8 mouse cellular contexts compared by ENCODE assay signal in genomic region chr16:32867919-32868552, GRCm38 (mm10). TPM values are rescaled to one million over a fixed set of nuclear protein-coding genes. Genes with fewer than 3 reads are reported as not detected.
A peak's percentile ranks its signal among the peaks of the same experiment; 100 is the strongest.
DNase-seq lines count a peak whose midpoint lies in the region; ATAC-seq and TF ChIP-seq lines count a peak whose summit lies in the region.

No protein-coding gene starts in this region.

- 1% methylated on average over 35 of the region's 35 CpGs for WGBS in forebrain, embryonic 12.5 days
- WGBS in heart, postnatal 0 days, result under 1% methylated on average over 35 of the region's 35 CpGs
- WGBS in liver, embryonic 16.5 days (ENCODE audit: insufficient replicate concordance), result 0% methylated on average over 35 of the region's 35 CpGs
- WGBS in neural tube, embryonic 13.5 days, result under 1% methylated on average over 35 of the region's 35 CpGs

- H3K36me3 ChIP-seq in E14TG2a.4 (ENCODE audit: insufficient read depth, low read length), result peaks cover 8% of the 10 kb centered on the region; the same call in 1 of the 2 replicates
- H3K36me3 ChIP-seq in forebrain, embryonic 12.5 days (replicated peaks), result no peaks in the 10 kb centered on the region
- H3K36me3 ChIP-seq in heart, postnatal 0 days (replicated peaks; ENCODE audit: control insufficient read depth, insufficient read depth, low read length), result 0 out of 2 replicates have a peak, but pooled peaks cover 6% of the 10 kb centered on the region
- no peaks in the 10 kb centered on the region for H3K36me3 ChIP-seq in liver, embryonic 16.5 days (ENCODE audit: control insufficient read depth, insufficient read depth)
- no peaks in the 10 kb centered on the region for H3K36me3 ChIP-seq in neural tube, embryonic 13.5 days
- no peaks in the 10 kb centered on the region for H3K36me3 ChIP-seq in testis, adult 2 months (ENCODE audit: control insufficient read depth, insufficient read depth, low read length)

- peak; percentile 63 for TF ChIP-seq POLR2A in testis, adult 2 months (IDR thresholded peaks at IDR 0.05; ENCODE audit: control insufficient read depth, low read depth, low read length)

- H3K4me3 ChIP-seq in E14TG2a.4 (replicated peaks; ENCODE audit: low read length), result peak overlapping the region; percentile 93
- H3K4me3 ChIP-seq in forebrain, embryonic 12.5 days (replicated peaks), result peak overlapping the region; percentile 81
- peak overlapping the region; percentile 88 for H3K4me3 ChIP-seq in heart, postnatal 0 days (ENCODE audit: low read depth, low read length)
- peak overlapping the region; percentile 86 for H3K4me3 ChIP-seq in liver, embryonic 16.5 days (ENCODE audit: low read depth, low read length)
- H3K4me3 ChIP-seq in neural tube, embryonic 13.5 days, result peak overlapping the region; percentile 65
- H3K4me3 ChIP-seq in testis, adult 2 months (ENCODE audit: control insufficient read depth, low read depth, low read length), result peak overlapping the region; percentile 95

- peaks cover 3% of the 10 kb centered on the region; the same call in 1 of the 2 replicates for H3K27me3 ChIP-seq in E14TG2a.4 (ENCODE audit: insufficient read depth, low read length)
- no peaks in the 10 kb centered on the region for H3K27me3 ChIP-seq in forebrain, embryonic 12.5 days
- H3K27me3 ChIP-seq in heart, postnatal 0 days (ENCODE audit: control insufficient read depth, insufficient read depth, low read length), result no peaks in the 10 kb centered on the region
- no peaks in the 10 kb centered on the region for H3K27me3 ChIP-seq in liver, embryonic 16.5 days (ENCODE audit: control insufficient read depth, insufficient read depth, low read depth, low read length)
- no peaks in the 10 kb centered on the region for H3K27me3 ChIP-seq in neural tube, embryonic 13.5 days
- no peaks in the 10 kb centered on the region for H3K27me3 ChIP-seq in testis, adult 2 months (ENCODE audit: control insufficient read depth, insufficient read depth, low read length)

- H3K27ac ChIP-seq in forebrain, embryonic 12.5 days, result peak overlapping the region; percentile 82
- peak overlapping the region; percentile 88 for H3K27ac ChIP-seq in heart, postnatal 0 days (ENCODE audit: low read depth)
- peak overlapping the region; percentile 50; the same call in 1 of the 2 replicates for H3K27ac ChIP-seq in liver, embryonic 16.5 days (ENCODE audit: low read length)
- H3K27ac ChIP-seq in neural tube, embryonic 13.5 days (replicated peaks), result peak overlapping the region; percentile 90
- H3K27ac ChIP-seq in testis, adult 2 months (ENCODE audit: control insufficient read depth, insufficient read depth, low read depth, low read length), result peak overlapping the region; percentile 86

- peak; percentile 99 for ATAC-seq in forebrain, embryonic 12.5 days (ENCODE audit: low FRiP score)
- ATAC-seq in heart, postnatal 0 days (ENCODE audit: insufficient read depth, low read depth), result peak; percentile 98
- peak; percentile 98 for ATAC-seq in liver, embryonic 16.5 days (ENCODE audit: low read depth)
- ATAC-seq in neural tube, embryonic 13.5 days (ENCODE audit: low read depth), result peak; percentile 98

- H3K9ac ChIP-seq in forebrain, embryonic 12.5 days, result peak overlapping the region; percentile 82
- peak overlapping the region; percentile 78 for H3K9ac ChIP-seq in heart, postnatal 0 days (replicated peaks; ENCODE audit: low read depth, low read length)
- H3K9ac ChIP-seq in liver, embryonic 16.5 days (ENCODE audit: low read depth, low read length), result peak overlapping the region; percentile 81
- H3K9ac ChIP-seq in neural tube, embryonic 13.5 days, result peak overlapping the region; percentile 86

- TF ChIP-seq EP300 in heart, postnatal 0 days (IDR thresholded peaks at IDR 0.05; ENCODE audit: low read depth), result no peak; the same call in 1 of the 2 replicates

- peaks cover 28% of the 10 kb centered on the region for H3K4me1 ChIP-seq in E14TG2a.4 (replicated peaks; ENCODE audit: low read depth, low read length)
- H3K4me1 ChIP-seq in forebrain, embryonic 12.5 days, result peaks cover 24% of the 10 kb centered on the region
- peaks cover 9% of the 10 kb centered on the region for H3K4me1 ChIP-seq in heart, postnatal 0 days (ENCODE audit: control insufficient read depth, insufficient read depth)
- peaks cover 14% of the 10 kb centered on the region for H3K4me1 ChIP-seq in liver, embryonic 16.5 days (ENCODE audit: control insufficient read depth, low read depth, low read length)
- peaks cover 30% of the 10 kb centered on the region for H3K4me1 ChIP-seq in neural tube, embryonic 13.5 days (replicated peaks)
- H3K4me1 ChIP-seq in testis, adult 2 months (ENCODE audit: control insufficient read depth, insufficient read depth, low read length), result peaks cover 7% of the 10 kb centered on the region

- H3K9me3 ChIP-seq in E14TG2a.4 (ENCODE audit: low read length), result no peaks in the 10 kb centered on the region
- H3K9me3 ChIP-seq in forebrain, embryonic 12.5 days, result no peaks in the 10 kb centered on the region
- H3K9me3 ChIP-seq in heart, postnatal 0 days (replicated peaks; ENCODE audit: control insufficient read depth, low read length), result no peaks in the 10 kb centered on the region
- H3K9me3 ChIP-seq in liver, embryonic 16.5 days (replicated peaks; ENCODE audit: control insufficient read depth, low read length), result no peaks in the 10 kb centered on the region
- no peaks in the 10 kb centered on the region for H3K9me3 ChIP-seq in neural tube, embryonic 13.5 days

- DNase-seq in c-Kit-positive CD71-positive TER-119-positive erythroid progenitor cells, embryonic 14.5 days (ENCODE audit: low spot score), result peak; percentile 83
- peak; percentile 98 for DNase-seq in heart, postnatal 0 days (ENCODE audit: low spot score)
- DNase-seq in kidney, postnatal 4 days, result peak; percentile 87 to 92

- TF ChIP-seq CTCF in E14TG2a.4 (conservative IDR thresholded peaks at IDR 0.05; ENCODE audit: low read length), result no peak
- TF ChIP-seq CTCF in heart, postnatal 0 days (IDR thresholded peaks at IDR 0.05; ENCODE audit: low read depth), result no peak
- no peak for TF ChIP-seq CTCF in testis, adult 2 months (IDR thresholded peaks at IDR 0.05; ENCODE audit: control insufficient read depth, insufficient read depth, insufficient replicate concordance, low read depth, low read length)

- H3K4me2 ChIP-seq in forebrain, embryonic 12.5 days, result peak overlapping the region; percentile 85
- H3K4me2 ChIP-seq in heart, postnatal 0 days (ENCODE audit: low read depth, low read length), result peak overlapping the region; percentile 83
- peak overlapping the region; percentile 90 for H3K4me2 ChIP-seq in liver, embryonic 16.5 days (ENCODE audit: low read depth, low read length)
- H3K4me2 ChIP-seq in neural tube, embryonic 13.5 days, result peak overlapping the region; percentile 73

RNA-seq across cellular contexts. Expression of gene Fyttd1, which starts 9.3 kb away (rescaled TPM):
- polyA plus RNA-seq in forebrain, embryonic 12.5 days (2016; fragmentation: Nextera tagmentation; extraction: Ambion mirVana), result 122 and 125 TPM in 2 replicates
- total RNA-seq in heart, postnatal 0 days (2014; rRNA removed; ENCODE audit: low replicate concordance), result 60.7 and 75.8 TPM in 2 replicates
- polyA plus RNA-seq in heart, postnatal 0 days (2015; fragmentation: Nextera tagmentation; extraction: Ambion mirVana), result 118 and 120 TPM in 2 replicates
- polyA plus RNA-seq in liver, embryonic 16.5 days (2015; fragmentation: Nextera tagmentation; extraction: Ambion mirVana), result 24.9 and 27.0 TPM in 2 replicates
- 100 and 112 TPM in 2 replicates for polyA plus RNA-seq in neural tube, embryonic 13.5 days (2015; fragmentation: Nextera tagmentation; extraction: Ambion mirVana)
- 35.8 and 45.3 TPM in 2 replicates for polyA plus RNA-seq in testis, adult 2 months (2012; rRNA removed)

RNA-seq across cellular contexts. Expression of gene Rubcn, which starts 9.5 kb away (rescaled TPM):
- polyA plus RNA-seq in forebrain, embryonic 12.5 days (2016; fragmentation: Nextera tagmentation; extraction: Ambion mirVana), result 26.5 and 27.4 TPM in 2 replicates
- total RNA-seq in heart, postnatal 0 days (2014; rRNA removed; ENCODE audit: low replicate concordance), result 53.5 and 66.7 TPM in 2 replicates
- 12.5 and 14.7 TPM in 2 replicates for polyA plus RNA-seq in heart, postnatal 0 days (2015; fragmentation: Nextera tagmentation; extraction: Ambion mirVana)
- polyA plus RNA-seq in liver, embryonic 16.5 days (2015; fragmentation: Nextera tagmentation; extraction: Ambion mirVana), result 5.4 and 6.1 TPM in 2 replicates
- polyA plus RNA-seq in neural tube, embryonic 13.5 days (2015; fragmentation: Nextera tagmentation; extraction: Ambion mirVana), result 27.6 and 28.3 TPM in 2 replicates
- 77.3 and 84.7 TPM in 2 replicates for polyA plus RNA-seq in testis, adult 2 months (2012; rRNA removed)

RNA-seq across cellular contexts. Expression of gene Lrch3, which starts 45.9 kb away (rescaled TPM):
- 46.5 and 49.4 TPM in 2 replicates for polyA plus RNA-seq in forebrain, embryonic 12.5 days (2016; fragmentation: Nextera tagmentation; extraction: Ambion mirVana)
- 22.8 and 48.9 TPM in 2 replicates for total RNA-seq in heart, postnatal 0 days (2014; rRNA removed; ENCODE audit: low replicate concordance)
- 11.2 and 14.0 TPM in 2 replicates for polyA plus RNA-seq in heart, postnatal 0 days (2015; fragmentation: Nextera tagmentation; extraction: Ambion mirVana)
- 4.5 and 5.1 TPM in 2 replicates for polyA plus RNA-seq in liver, embryonic 16.5 days (2015; fragmentation: Nextera tagmentation; extraction: Ambion mirVana)
- 39.2 and 49.2 TPM in 2 replicates for polyA plus RNA-seq in neural tube, embryonic 13.5 days (2015; fragmentation: Nextera tagmentation; extraction: Ambion mirVana)
- polyA plus RNA-seq in testis, adult 2 months (2012; rRNA removed), result 14.2 and 15.4 TPM in 2 replicates

RNA-seq across cellular contexts. Expression of gene Smbd1, which starts 57.8 kb away (rescaled TPM):
- polyA plus RNA-seq in forebrain, embryonic 12.5 days (2016; fragmentation: Nextera tagmentation; extraction: Ambion mirVana), result not detected in 2 replicates
- not detected in 2 replicates for total RNA-seq in heart, postnatal 0 days (2014; rRNA removed; ENCODE audit: low replicate concordance)
- not detected in 2 replicates for polyA plus RNA-seq in heart, postnatal 0 days (2015; fragmentation: Nextera tagmentation; extraction: Ambion mirVana)
- polyA plus RNA-seq in liver, embryonic 16.5 days (2015; fragmentation: Nextera tagmentation; extraction: Ambion mirVana), result not detected in 2 replicates
- not detected in 2 replicates for polyA plus RNA-seq in neural tube, embryonic 13.5 days (2015; fragmentation: Nextera tagmentation; extraction: Ambion mirVana)
- 1.9 TPM in 1 of 2 replicates, not detected in the other for polyA plus RNA-seq in testis, adult 2 months (2012; rRNA removed)

Comparison
In these comparisons a context has a peak if more than half of its experiments do, and no peak if none do; other contexts are left out.
1. Peak in every context shown above with its lines: DNase-seq, ATAC-seq, H3K4me3 ChIP-seq and H3K27ac ChIP-seq.